Mouse (Mus musculus): ENCODE measurements around the gene D2hgdh. TPM values are rescaled to one million over a fixed set of nuclear protein-coding genes. Genes with fewer than 3 reads are reported as not detected.

The D2hgdh gene
- polyA plus RNA-seq (2014; fragmentation: Illumina TruSeq; extraction: RNeasy Lipid Tissue Mini Kit (QIAGEN cat#74804); ENCODE audit: low read depth, low replicate concordance), result 39.2 TPM

GRCm38 (mm10) chr1:93824609-93825008 is at the start of gene D2hgdh:
Gene D2hgdh (plus strand): TSS chr1:93824909.

GRCm38 (mm10) chr1:93801741-93802238 is 22.9 kb upstream of the D2hgdh start, which contains the start of gene Dtymk:
Gene Dtymk (minus strand): TSS chr1:93801934.

GRCm38 (mm10) chr1:93803556-93804507 is 20.9 kb upstream of the D2hgdh start, which contains the start of gene Ing5:
Gene Ing5 (plus strand): TSS chr1:93803965.

GRCm38 (mm10) chr1:93861048-93861447 is 36.3 kb downstream of the D2hgdh start, which contains the start of gene Gal3st2:
Gene Gal3st2 (plus strand): TSS chr1:93861306.

Other genes with a start within 250 kb of the D2hgdh start
- 97.2 TPM for gene Stk25, start 166.2 kb upstream of the D2hgdh start, polyA plus RNA-seq (2014; fragmentation: Illumina TruSeq; extraction: RNeasy Lipid Tissue Mini Kit (QIAGEN cat#74804); ENCODE audit: low read depth, low replicate concordance)
- 7.0 TPM for gene Bok, start 139.2 kb upstream of the D2hgdh start, polyA plus RNA-seq (2014; fragmentation: Illumina TruSeq; extraction: RNeasy Lipid Tissue Mini Kit (QIAGEN cat#74804); ENCODE audit: low read depth, low replicate concordance)
- gene Atg4b, start 73.4 kb upstream of the D2hgdh start, polyA plus RNA-seq (2014; fragmentation: Illumina TruSeq; extraction: RNeasy Lipid Tissue Mini Kit (QIAGEN cat#74804); ENCODE audit: low read depth, low replicate concordance), result 28.9 TPM
- gene Thap4, start 70.0 kb upstream of the D2hgdh start, polyA plus RNA-seq (2014; fragmentation: Illumina TruSeq; extraction: RNeasy Lipid Tissue Mini Kit (QIAGEN cat#74804); ENCODE audit: low read depth, low replicate concordance), result 88.9 TPM
- gene Dtymk, start 23.0 kb upstream of the D2hgdh start, polyA plus RNA-seq (2014; fragmentation: Illumina TruSeq; extraction: RNeasy Lipid Tissue Mini Kit (QIAGEN cat#74804); ENCODE audit: low read depth, low replicate concordance), result 30.9 TPM
- 8.3 TPM for gene Ing5, start 20.9 kb upstream of the D2hgdh start, polyA plus RNA-seq (2014; fragmentation: Illumina TruSeq; extraction: RNeasy Lipid Tissue Mini Kit (QIAGEN cat#74804); ENCODE audit: low read depth, low replicate concordance)
- gene Gal3st2, start 36.4 kb downstream of the D2hgdh start, polyA plus RNA-seq (2014; fragmentation: Illumina TruSeq; extraction: RNeasy Lipid Tissue Mini Kit (QIAGEN cat#74804); ENCODE audit: low read depth, low replicate concordance), result 0.39 TPM
- 0.68 TPM for gene Gal3st2b, start 93.4 kb downstream of the D2hgdh start, polyA plus RNA-seq (2014; fragmentation: Illumina TruSeq; extraction: RNeasy Lipid Tissue Mini Kit (QIAGEN cat#74804); ENCODE audit: low read depth, low replicate concordance)
- gene Gal3st2c, start 165.6 kb downstream of the D2hgdh start, polyA plus RNA-seq (2014; fragmentation: Illumina TruSeq; extraction: RNeasy Lipid Tissue Mini Kit (QIAGEN cat#74804); ENCODE audit: low read depth, low replicate concordance), result 2.0 TPM
- gene Neu4, start 195.5 kb downstream of the D2hgdh start, polyA plus RNA-seq (2014; fragmentation: Illumina TruSeq; extraction: RNeasy Lipid Tissue Mini Kit (QIAGEN cat#74804); ENCODE audit: low read depth, low replicate concordance), result not detected
- gene Pdcd1, start 227.6 kb downstream of the D2hgdh start, polyA plus RNA-seq (2014; fragmentation: Illumina TruSeq; extraction: RNeasy Lipid Tissue Mini Kit (QIAGEN cat#74804); ENCODE audit: low read depth, low replicate concordance), result not detected